Mouse (Mus musculus): ENCODE results near the gene Pi16.

DNA sequence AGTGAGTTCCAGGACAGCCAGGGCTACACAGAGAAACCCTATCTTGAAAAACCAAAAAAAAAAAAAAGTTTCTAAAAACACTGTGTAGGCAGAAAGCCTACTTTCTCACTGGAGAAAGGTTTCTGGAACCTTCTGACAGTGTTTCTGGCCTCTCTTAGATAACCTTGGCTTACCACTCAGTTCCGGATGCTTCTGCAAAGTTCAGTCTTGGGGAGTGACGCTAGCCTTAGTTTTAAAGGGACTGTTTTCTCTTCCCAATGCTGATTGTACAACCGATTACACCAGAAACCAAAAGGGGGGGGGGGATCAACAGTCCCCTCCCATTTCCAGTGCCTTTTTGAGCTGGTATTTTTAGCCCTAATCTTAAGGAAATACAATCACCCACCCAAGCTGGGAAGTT lies 6.1 kb downstream of the Pi16 start:
- TF ChIP-seq POLR2A (IDR thresholded peaks at IDR 0.05; ENCODE audit: insufficient read depth, low read depth, low read length) (no peak), CTCF (IDR thresholded peaks at IDR 0.05; ENCODE audit: insufficient read depth, low read depth, low read length) (no peak)
